Mouse (Mus musculus): Measurements from ENCODE around the gene Dppa2. TPM values are rescaled to one million over a fixed set of nuclear protein-coding genes. Genes with fewer than 3 reads are reported as not detected.

Gene Dppa2
- polyA plus RNA-seq (2014; fragmentation: Nextera tagmentation; extraction: Ambion mirVana) = not detected in 2 replicates

DNA sequence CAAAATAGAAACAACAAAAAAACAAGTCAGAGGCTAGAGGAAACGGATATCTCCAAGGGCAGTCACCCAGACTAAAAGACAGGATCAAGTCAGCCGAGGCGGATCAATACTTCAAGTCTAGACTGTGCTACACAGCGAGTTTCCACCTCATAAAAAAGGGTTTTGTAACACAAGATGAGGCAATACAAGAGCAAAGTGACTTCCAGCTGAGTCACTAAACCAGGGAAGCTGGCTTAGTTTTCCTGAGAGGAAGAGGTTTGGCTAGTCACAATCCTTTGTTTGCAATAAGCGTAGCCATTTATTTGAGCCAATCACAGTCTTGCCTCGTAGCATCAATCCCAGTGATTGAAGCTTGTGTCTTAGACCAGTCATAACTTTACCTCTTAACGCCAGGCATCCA is at the start of gene Dppa2:
Dppa2 (plus strand) TSS at position 400 of the 400 bp plus-strand sequence.
- H3K36me3 ChIP-seq (ENCODE audit: control insufficient read depth, insufficient read depth, low read length) = no peaks in the 10 kb centered on the region
- no peaks in the 10 kb centered on the region for H3K4me1 ChIP-seq (ENCODE audit: control insufficient read depth, insufficient read depth, low read length)
- no peaks in the 10 kb centered on the region for H3K9me3 ChIP-seq (ENCODE audit: control insufficient read depth, low read length)
- H3K9ac ChIP-seq (ENCODE audit: low read length) = no peak within 1 kb of the TSS
- ATAC-seq (ENCODE audit: insufficient number of reproducible peaks, low FRiP score, low TSS enrichment, low read depth) = no peak
- no peak within 1 kb of the TSS for H3K4me2 ChIP-seq (ENCODE audit: low read depth, severe bottlenecking)
- H3K27ac ChIP-seq (replicated peaks; ENCODE audit: low read depth, low read length) = no peak within 1 kb of the TSS
- no peak for DNase-seq (ENCODE audit: low spot score)
- no peak within 1 kb of the TSS for H3K4me3 ChIP-seq (ENCODE audit: low read depth, low read length)
- no peaks in the 10 kb centered on the region for H3K27me3 ChIP-seq (ENCODE audit: control insufficient read depth, insufficient read depth, low read length)
- WGBS = 83% methylated on average over 7 of the region's 7 CpGs

DNA sequence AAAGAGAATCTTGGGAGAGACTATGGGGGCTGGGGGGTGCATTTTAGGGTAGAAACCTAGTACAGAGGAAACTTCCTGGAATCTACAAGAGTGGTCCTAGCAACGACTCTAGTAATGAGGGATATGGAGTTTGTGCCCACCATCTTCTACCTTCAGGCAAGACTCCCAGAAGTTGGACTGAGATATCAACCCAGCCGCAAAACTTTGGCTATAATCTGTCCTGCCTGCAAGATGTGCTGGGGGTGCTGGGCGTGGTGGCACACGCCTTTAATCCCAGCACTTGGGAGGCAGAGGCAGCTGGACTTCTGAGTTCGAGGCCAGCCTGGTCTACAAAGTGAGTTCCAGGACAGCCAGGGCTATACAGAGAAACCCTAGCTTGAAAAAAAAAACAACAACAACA is 49.1 kb upstream of the Dppa2 start:
- DNase-seq (ENCODE audit: low spot score) (no peak), ATAC-seq (ENCODE audit: insufficient number of reproducible peaks, low FRiP score, low TSS enrichment, low read depth) (no peak)
- no peaks in the 10 kb centered on the region for H3K36me3 ChIP-seq (ENCODE audit: control insufficient read depth, insufficient read depth, low read length)
- no peaks in the 10 kb centered on the region for H3K27me3 ChIP-seq (ENCODE audit: control insufficient read depth, insufficient read depth, low read length)
- no peak overlapping the region for H3K9ac ChIP-seq (ENCODE audit: low read length)
- H3K4me3 ChIP-seq (ENCODE audit: low read depth, low read length) = no peak overlapping the region
- 89% methylated on average over 5 of the region's 5 CpGs for WGBS
- H3K4me1 ChIP-seq (ENCODE audit: control insufficient read depth, insufficient read depth, low read length) = no peaks in the 10 kb centered on the region
- H3K27ac ChIP-seq (replicated peaks; ENCODE audit: low read depth, low read length) = no peak overlapping the region
- no peaks in the 10 kb centered on the region for H3K9me3 ChIP-seq (ENCODE audit: control insufficient read depth, low read length)
- H3K4me2 ChIP-seq (ENCODE audit: low read depth, severe bottlenecking) = no peak overlapping the region

DNA sequence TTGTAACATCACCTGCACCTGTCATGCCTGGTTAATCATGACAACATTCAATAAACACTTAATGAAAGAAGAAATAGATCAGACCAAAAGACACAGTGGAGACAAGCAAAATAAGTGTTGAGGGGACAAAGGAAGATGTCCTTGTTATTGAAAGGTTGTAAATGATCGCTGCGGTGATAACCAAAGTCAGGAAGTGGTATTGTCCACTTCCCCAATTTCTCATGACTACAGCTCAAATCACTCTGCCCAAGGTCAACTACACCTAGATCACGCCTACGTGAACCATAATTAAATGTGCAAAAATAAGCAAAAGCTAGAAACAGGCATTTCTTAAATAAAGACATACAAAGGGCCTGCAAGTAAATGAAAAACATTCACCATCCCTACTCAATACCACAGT is 44.2 kb upstream of the Dppa2 start:
- ATAC-seq (ENCODE audit: insufficient number of reproducible peaks, low FRiP score, low TSS enrichment, low read depth) (no peak), DNase-seq (ENCODE audit: low spot score) (no peak)
- no peaks in the 10 kb centered on the region for H3K27me3 ChIP-seq (ENCODE audit: control insufficient read depth, insufficient read depth, low read length)
- H3K4me2 ChIP-seq (ENCODE audit: low read depth, severe bottlenecking) = no peak overlapping the region
- no peak overlapping the region for H3K9ac ChIP-seq (ENCODE audit: low read length)
- 89% methylated on average over 4 of the region's 4 CpGs for whole genome bisulfite sequencing
- no peaks in the 10 kb centered on the region for H3K4me1 ChIP-seq (ENCODE audit: control insufficient read depth, insufficient read depth, low read length)
- no peak overlapping the region for H3K4me3 ChIP-seq (ENCODE audit: low read depth, low read length)
- H3K36me3 ChIP-seq (ENCODE audit: control insufficient read depth, insufficient read depth, low read length) = no peaks in the 10 kb centered on the region
- no peak overlapping the region for H3K27ac ChIP-seq (replicated peaks; ENCODE audit: low read depth, low read length)
- no peaks in the 10 kb centered on the region for H3K9me3 ChIP-seq (ENCODE audit: control insufficient read depth, low read length)

DNA sequence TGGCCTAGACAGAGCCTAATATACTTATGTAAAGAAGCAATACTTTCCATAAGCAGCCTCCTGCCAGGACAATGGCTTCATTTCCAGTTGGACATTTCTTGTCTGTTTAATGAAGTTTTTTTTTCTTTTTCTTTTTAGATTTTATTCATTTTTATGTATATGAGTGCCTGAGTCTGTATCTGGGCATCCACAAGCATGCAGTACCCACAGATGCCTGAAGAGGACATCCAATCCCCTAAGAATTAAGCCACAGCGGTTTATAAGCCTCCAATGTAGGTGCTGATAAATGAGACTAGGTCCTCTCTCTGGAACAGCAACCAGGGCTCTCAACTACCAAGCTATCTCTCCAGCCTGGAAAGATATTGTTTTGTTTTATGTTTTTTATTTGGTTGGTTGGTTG is 40.8 kb upstream of the Dppa2 start:
- DNase-seq (ENCODE audit: low spot score) (no peak), ATAC-seq (ENCODE audit: insufficient number of reproducible peaks, low FRiP score, low TSS enrichment, low read depth) (no peak)
- whole genome bisulfite sequencing = 68% methylated on average over 1 of the region's 1 CpGs

DNA sequence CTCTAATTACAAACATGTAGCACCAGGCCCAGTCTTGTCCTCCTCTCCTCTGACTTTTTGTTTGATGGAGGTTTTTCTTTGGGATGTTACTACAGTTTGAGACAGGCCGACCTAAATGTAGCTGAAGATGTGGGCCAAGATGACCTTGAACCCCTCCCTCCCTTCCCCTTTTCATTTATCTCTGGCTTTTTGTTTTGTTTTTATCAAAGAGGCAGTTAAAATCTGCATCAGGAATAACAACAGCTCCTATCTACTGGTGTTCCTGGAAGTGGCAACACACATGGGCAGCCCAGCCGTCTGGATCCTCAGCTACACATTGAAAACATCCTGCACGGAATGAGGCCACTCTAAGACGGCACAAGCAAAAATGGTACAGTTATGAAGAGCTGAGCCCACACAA is 37.9 kb upstream of the Dppa2 start:
- Histone ChIP-seq H3K4me1 (ENCODE audit: control insufficient read depth, insufficient read depth, low read length) (no peaks in the 10 kb centered on the region), H3K36me3 (ENCODE audit: control insufficient read depth, insufficient read depth, low read length) (no peaks in the 10 kb centered on the region), H3K4me3 (ENCODE audit: low read depth, low read length) (no peak overlapping the region), H3K9ac (ENCODE audit: low read length) (no peak overlapping the region), H3K4me2 (ENCODE audit: low read depth, severe bottlenecking) (no peak overlapping the region), H3K27ac (replicated peaks; ENCODE audit: low read depth, low read length) (no peak overlapping the region), H3K27me3 (ENCODE audit: control insufficient read depth, insufficient read depth, low read length) (no peaks in the 10 kb centered on the region), H3K9me3 (ENCODE audit: control insufficient read depth, low read length) (no peaks in the 10 kb centered on the region)
- WGBS = 84% methylated on average over 4 of the region's 4 CpGs
- no peak for DNase-seq (ENCODE audit: low spot score)
- no peak for ATAC-seq (ENCODE audit: insufficient number of reproducible peaks, low FRiP score, low TSS enrichment, low read depth)

More for the DNA sequence above, 40.8 kb upstream of the Dppa2 start:
- no peak overlapping the region for H3K4me2 ChIP-seq (ENCODE audit: low read depth, severe bottlenecking)
- H3K27me3 ChIP-seq (ENCODE audit: control insufficient read depth, insufficient read depth, low read length) = no peaks in the 10 kb centered on the region
- H3K27ac ChIP-seq (replicated peaks; ENCODE audit: low read depth, low read length) = no peak overlapping the region
- H3K9me3 ChIP-seq (ENCODE audit: control insufficient read depth, low read length) = no peaks in the 10 kb centered on the region
- H3K9ac ChIP-seq (ENCODE audit: low read length) = no peak overlapping the region
- H3K36me3 ChIP-seq (ENCODE audit: control insufficient read depth, insufficient read depth, low read length) = no peaks in the 10 kb centered on the region
- H3K4me1 ChIP-seq (ENCODE audit: control insufficient read depth, insufficient read depth, low read length) = no peaks in the 10 kb centered on the region
- no peak overlapping the region for H3K4me3 ChIP-seq (ENCODE audit: low read depth, low read length)

DNA sequence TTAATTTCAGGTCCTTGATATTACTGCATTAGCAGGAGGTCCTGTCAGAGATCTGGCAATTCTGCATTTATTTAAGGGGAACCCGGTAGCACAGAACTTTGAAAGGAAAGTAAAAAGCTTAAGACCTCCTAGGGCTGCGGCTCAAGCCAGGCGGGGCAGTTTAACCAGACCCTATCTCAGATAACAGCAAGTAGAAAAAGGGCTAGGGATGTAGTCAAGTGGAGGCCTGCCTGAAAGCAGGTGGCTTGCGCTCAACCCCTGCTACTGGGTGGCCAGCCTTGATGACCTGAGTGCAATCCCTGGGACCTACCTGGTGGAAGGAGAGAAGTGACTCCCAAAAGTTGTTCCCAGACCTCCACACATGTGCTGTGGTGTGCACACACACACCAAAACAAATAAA is 26.8 kb upstream of the Dppa2 start:
- H3K27ac ChIP-seq (replicated peaks; ENCODE audit: low read depth, low read length) = no peak overlapping the region
- ATAC-seq (ENCODE audit: insufficient number of reproducible peaks, low FRiP score, low TSS enrichment, low read depth) = no peak

DNA sequence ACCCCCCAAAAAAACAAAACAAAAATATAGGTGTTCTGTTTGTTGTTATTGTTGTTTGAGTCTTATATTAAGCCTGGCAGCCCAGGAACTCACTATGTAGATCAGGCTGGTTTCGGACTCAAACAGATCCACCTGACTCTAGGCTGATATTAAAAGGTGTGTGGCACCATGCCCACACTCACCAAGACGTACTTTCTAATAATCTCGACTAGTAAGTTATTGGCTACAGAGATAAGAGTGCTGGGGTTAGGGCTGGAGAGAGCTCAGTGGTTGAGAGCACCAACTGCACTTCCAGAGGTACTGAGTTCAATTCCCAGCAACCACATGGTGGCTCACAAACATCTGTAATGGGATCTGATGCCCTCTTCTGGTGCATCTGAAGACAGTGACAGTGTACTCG is 22.8 kb upstream of the Dppa2 start:
- H3K36me3 ChIP-seq (ENCODE audit: control insufficient read depth, insufficient read depth, low read length) = no peaks in the 10 kb centered on the region
- no peak overlapping the region for H3K4me3 ChIP-seq (ENCODE audit: low read depth, low read length)
- WGBS = 90% methylated on average over 4 of the region's 4 CpGs

More for the DNA sequence above, 26.8 kb upstream of the Dppa2 start:
- H3K4me2 ChIP-seq (ENCODE audit: low read depth, severe bottlenecking) = no peak overlapping the region
- no peaks in the 10 kb centered on the region for H3K4me1 ChIP-seq (ENCODE audit: control insufficient read depth, insufficient read depth, low read length)
- no peaks in the 10 kb centered on the region for H3K9me3 ChIP-seq (ENCODE audit: control insufficient read depth, low read length)
- WGBS = 80% methylated on average over 4 of the region's 4 CpGs
- no peak for DNase-seq (ENCODE audit: low spot score)
- no peaks in the 10 kb centered on the region for H3K27me3 ChIP-seq (ENCODE audit: control insufficient read depth, insufficient read depth, low read length)
- H3K4me3 ChIP-seq (ENCODE audit: low read depth, low read length) = no peak overlapping the region
- H3K36me3 ChIP-seq (ENCODE audit: control insufficient read depth, insufficient read depth, low read length) = no peaks in the 10 kb centered on the region
- H3K9ac ChIP-seq (ENCODE audit: low read length) = no peak overlapping the region

DNA sequence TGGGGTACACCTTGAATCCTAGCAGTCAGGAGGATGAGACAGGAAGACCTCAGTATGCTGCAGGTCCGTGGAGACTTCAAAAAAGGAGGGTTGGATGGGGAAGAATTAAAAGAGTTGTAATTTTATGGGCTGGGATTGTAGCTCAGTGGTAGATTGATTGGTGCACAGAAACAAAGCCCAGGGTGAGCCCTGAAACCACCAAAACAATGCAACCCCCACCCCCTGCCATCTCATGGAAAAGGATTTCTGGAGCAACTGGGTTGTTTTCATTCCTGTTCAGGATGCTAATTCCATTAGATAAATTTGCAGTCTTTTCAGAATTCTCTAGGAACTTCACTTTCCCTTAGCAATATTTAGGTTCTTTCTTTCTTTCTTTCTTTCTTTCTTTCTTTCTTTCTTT is 20.9 kb upstream of the Dppa2 start:
- Histone ChIP-seq H3K4me3 (ENCODE audit: low read depth, low read length) (no peak overlapping the region), H3K27ac (replicated peaks; ENCODE audit: low read depth, low read length) (no peak overlapping the region), H3K27me3 (ENCODE audit: control insufficient read depth, insufficient read depth, low read length) (no peaks in the 10 kb centered on the region), H3K36me3 (ENCODE audit: control insufficient read depth, insufficient read depth, low read length) (no peaks in the 10 kb centered on the region), H3K4me1 (ENCODE audit: control insufficient read depth, insufficient read depth, low read length) (no peaks in the 10 kb centered on the region), H3K9ac (ENCODE audit: low read length) (no peak overlapping the region), H3K4me2 (ENCODE audit: low read depth, severe bottlenecking) (no peak overlapping the region), H3K9me3 (ENCODE audit: control insufficient read depth, low read length) (no peaks in the 10 kb centered on the region)
- ATAC-seq (ENCODE audit: insufficient number of reproducible peaks, low FRiP score, low TSS enrichment, low read depth) (no peak), DNase-seq (ENCODE audit: low spot score) (no peak)
- 79% methylated on average over 1 of the region's 1 CpGs for WGBS

More for the DNA sequence above, 22.8 kb upstream of the Dppa2 start:
- Histone ChIP-seq H3K9me3 (ENCODE audit: control insufficient read depth, low read length) (no peaks in the 10 kb centered on the region), H3K4me1 (ENCODE audit: control insufficient read depth, insufficient read depth, low read length) (no peaks in the 10 kb centered on the region), H3K9ac (ENCODE audit: low read length) (no peak overlapping the region), H3K27ac (replicated peaks; ENCODE audit: low read depth, low read length) (no peak overlapping the region), H3K4me2 (ENCODE audit: low read depth, severe bottlenecking) (no peak overlapping the region), H3K27me3 (ENCODE audit: control insufficient read depth, insufficient read depth, low read length) (no peaks in the 10 kb centered on the region)
- ATAC-seq (ENCODE audit: insufficient number of reproducible peaks, low FRiP score, low TSS enrichment, low read depth) = no peak
- no peak for DNase-seq (ENCODE audit: low spot score)

DNA sequence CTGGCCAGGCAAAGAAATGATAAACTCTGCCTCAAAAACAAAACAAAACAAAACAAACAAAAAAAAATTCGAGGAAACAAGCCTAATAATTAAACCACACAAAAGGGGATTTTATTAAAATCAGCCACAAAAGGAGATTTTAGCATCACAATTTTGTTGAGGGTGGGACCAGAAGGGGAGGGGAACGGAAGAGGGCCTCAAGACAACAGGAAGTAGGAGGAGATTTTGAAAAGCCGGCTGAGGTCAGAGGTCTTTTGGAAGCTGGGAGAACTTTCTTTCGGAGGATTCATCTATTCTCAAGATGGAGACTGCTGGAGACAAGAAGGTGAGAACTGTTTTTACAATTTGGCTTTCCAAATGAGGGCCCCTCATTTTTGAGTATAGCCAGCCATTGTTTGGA is 20.2 kb upstream of the Dppa2 start, which contains the start of gene Dppa4:
Dppa4 (plus strand) TSS at position 217 of the 400 bp plus-strand sequence.
- Histone ChIP-seq H3K27ac (replicated peaks; ENCODE audit: low read depth, low read length) (no peak within 1 kb of the TSS), H3K36me3 (ENCODE audit: control insufficient read depth, insufficient read depth, low read length) (no peaks in the 10 kb centered on the region), H3K4me1 (ENCODE audit: control insufficient read depth, insufficient read depth, low read length) (no peaks in the 10 kb centered on the region), H3K9ac (ENCODE audit: low read length) (no peak within 1 kb of the TSS), H3K27me3 (ENCODE audit: control insufficient read depth, insufficient read depth, low read length) (no peaks in the 10 kb centered on the region), H3K4me2 (ENCODE audit: low read depth, severe bottlenecking) (no peak within 1 kb of the TSS), H3K9me3 (ENCODE audit: control insufficient read depth, low read length) (no peaks in the 10 kb centered on the region), H3K4me3 (ENCODE audit: low read depth, low read length) (no peak within 1 kb of the TSS)
- ATAC-seq (ENCODE audit: insufficient number of reproducible peaks, low FRiP score, low TSS enrichment, low read depth) (no peak), DNase-seq (ENCODE audit: low spot score) (no peak)
- WGBS = 75% methylated on average over 4 of the region's 4 CpGs

Data from limb, embryonic 11.5 days (tissue).